Mouse (Mus musculus) hindbrain, embryonic 13.5 days (tissue): ENCODE results near the gene Fbxo34. TPM values are rescaled to one million over a fixed set of nuclear protein-coding genes. Genes with fewer than 3 reads are reported as not detected.
A peak's percentile ranks its signal among the peaks of the same experiment; 100 is the strongest.
"Not testable (repeated sequence)": the region's sequence is repeated elsewhere in the genome, so short reads cannot be mapped to it uniquely, and the experiment has no call there.

Source experiments
- ATAC-seq: fragments of 200-750 bp; cut with Nextera tagmentation; 2 replicates; pipeline ENCODE4 v1.8.0; 2017; ENCODE audit warnings: moderate TSS enrichment; ENCODE audit not compliant: low FRiP score
- H3K27ac ChIP-seq: fragments of 300-500 bp; sonication (generic); 2 replicates; pipeline ENCODE4 v1.5.1; 2015; ENCODE audit warnings: inconsistent platforms, mild to moderate bottlenecking, moderate library complexity
- H3K27me3 ChIP-seq: fragments of 300-500 bp; sonication (generic); 2 replicates; pipeline ENCODE4 v1.6.1; 2015; ENCODE audit warnings: mild to moderate bottlenecking, inconsistent platforms
- H3K36me3 ChIP-seq: fragments of 300-500 bp; sonication (generic); 2 replicates; pipeline ENCODE4 v1.6.1; 2015; ENCODE audit warnings: mild to moderate bottlenecking, inconsistent platforms
- H3K4me1 ChIP-seq: fragments of 300-500 bp; sonication (generic); replicated peaks from 2 replicates; pipeline ENCODE4 v1.6.1; 2015; ENCODE audit warnings: inconsistent platforms
- H3K4me2 ChIP-seq: fragments of 300-500 bp; sonication (generic); 2 replicates; pipeline ENCODE4 v1.6.1; 2015; ENCODE audit warnings: inconsistent platforms, mild to moderate bottlenecking, moderate library complexity
- H3K4me3 ChIP-seq: fragments of 300-500 bp; sonication (generic); 2 replicates; pipeline ENCODE4 v1.5.1; 2015; ENCODE audit warnings: mild to moderate bottlenecking, inconsistent platforms
- H3K9ac ChIP-seq: fragments of 300-500 bp; sonication (generic); 2 replicates; pipeline ENCODE4 v1.6.1; 2015; ENCODE audit warnings: mild to moderate bottlenecking, inconsistent platforms
- H3K9me3 ChIP-seq: fragments of 300-500 bp; sonication (generic); 2 replicates; pipeline ENCODE4 v1.6.1; 2016; ENCODE audit warnings: inconsistent platforms
- WGBS: fragments of 180-500 bp; shearing (Covaris S2); methylation state at CpG from one replicate; pipeline ENCODE4 v1.1.7; 2015; 5-methylcytosine and 5-hydroxymethylcytosine counted together
- polyA plus RNA-seq: library from polyadenylated mRNA; unstranded; fragments of >200 nt; fragmentation: Nextera tagmentation; extraction: Ambion mirVana; gene quantifications from 2 replicates; pipeline ENCODE4 v1.2.1, GENCODE M21; 2015

The Fbxo34 gene
- polyA plus RNA-seq = 25.2 and 26.3 TPM in 2 replicates

GRCm38 (mm10) chr14:47450121-47450520 lies at the start of gene Fbxo34:
Fbxo34 (plus strand) TSS chr14:47450421.
- 92% methylated on average over 3 of the region's 5 CpGs for WGBS
- not testable (repeated sequence) for H3K4me3 ChIP-seq, H3K4me2 ChIP-seq, H3K4me1 ChIP-seq, H3K36me3 ChIP-seq, H3K27ac ChIP-seq, H3K9ac ChIP-seq, ATAC-seq, H3K9me3 ChIP-seq, H3K27me3 ChIP-seq

GRCm38 (mm10) chr14:47402735-47403134 lies 47.5 kb upstream of the Fbxo34 start:
- Histone ChIP-seq H3K4me3 (no peak overlapping the region), H3K27ac (no peak overlapping the region), H3K4me1 (no peaks in the 10 kb centered on the region), H3K9ac (no peak overlapping the region), H3K27me3 (no peaks in the 10 kb centered on the region), H3K9me3 (no peaks in the 10 kb centered on the region), H3K4me2 (no peak overlapping the region), H3K36me3 (peaks cover 32% of the 10 kb centered on the region)
- WGBS = 94% methylated on average over 8 of the region's 8 CpGs
- ATAC-seq = no peak

GRCm38 (mm10) chr14:47406000-47406399 lies 44.2 kb upstream of the Fbxo34 start:
- H3K27me3 ChIP-seq = no peaks in the 10 kb centered on the region
- H3K9ac ChIP-seq = no peak overlapping the region
- no peaks in the 10 kb centered on the region for H3K4me1 ChIP-seq
- no peak overlapping the region for H3K4me2 ChIP-seq
- 90% methylated on average over 9 of the region's 9 CpGs for WGBS
- peaks cover 33% of the 10 kb centered on the region for H3K36me3 ChIP-seq
- H3K9me3 ChIP-seq = no peaks in the 10 kb centered on the region
- H3K27ac ChIP-seq = no peak overlapping the region
- no peak for ATAC-seq
- no peak overlapping the region for H3K4me3 ChIP-seq

GRCm38 (mm10) chr14:47417346-47417745 lies 32.9 kb upstream of the Fbxo34 start:
- no peak for ATAC-seq
- WGBS = 38% methylated on average over 3 of the region's 3 CpGs
- H3K4me2 ChIP-seq = peak overlapping the region; percentile 64
- H3K27ac ChIP-seq = no peak overlapping the region
- no peaks in the 10 kb centered on the region for H3K36me3 ChIP-seq
- H3K4me3 ChIP-seq = peak overlapping the region; percentile 51
- no peaks in the 10 kb centered on the region for H3K9me3 ChIP-seq
- H3K4me1 ChIP-seq = peaks cover 13% of the 10 kb centered on the region
- H3K27me3 ChIP-seq = no peaks in the 10 kb centered on the region
- H3K9ac ChIP-seq = peak overlapping the region; percentile 63; the same call in 1 of the 2 replicates

- Histone ChIP-seq H3K9me3 (no peaks in the 10 kb centered on the region), H3K4me1 (peaks cover 13% of the 10 kb centered on the region), H3K27ac (no peak within 1 kb of the TSS), H3K9ac (peak within 1 kb of the TSS; percentile 63), H3K36me3 (no peaks in the 10 kb centered on the region), H3K4me3 (peak within 1 kb of the TSS; percentile 51), H3K4me2 (peak within 1 kb of the TSS; percentile 64), H3K27me3 (no peaks in the 10 kb centered on the region)
- WGBS = 2% methylated on average over 36 of the region's 36 CpGs
- ATAC-seq = peak; percentile 97
Observed at GRCm38 (mm10) chr14:47417775-47418665, 32.2 kb upstream of the Fbxo34 start, which contains the start of gene Dlgap5. Dlgap5 (minus strand) TSS chr14:47418407.

- H3K4me3 ChIP-seq = peak overlapping the region; percentile 51
Observed at GRCm38 (mm10) chr14:47418666-47418991, 31.6 kb upstream of the Fbxo34 start.

GRCm38 (mm10) chr14:47419034-47419625 lies 31.1 kb upstream of the Fbxo34 start:
- no peak overlapping the region for H3K9ac ChIP-seq
- H3K27ac ChIP-seq = no peak overlapping the region
- no peaks in the 10 kb centered on the region for H3K36me3 ChIP-seq
- ATAC-seq = no peak
- H3K4me3 ChIP-seq = no peak overlapping the region
- WGBS = 89% methylated on average over 9 of the region's 9 CpGs
- H3K27me3 ChIP-seq = no peaks in the 10 kb centered on the region
- peaks cover 13% of the 10 kb centered on the region for H3K4me1 ChIP-seq
- H3K9me3 ChIP-seq = no peaks in the 10 kb centered on the region
- no peak overlapping the region for H3K4me2 ChIP-seq

More at GRCm38 (mm10) chr14:47418666-47418991, 31.6 kb upstream of the Fbxo34 start:
- Histone ChIP-seq H3K27me3 (no peaks in the 10 kb centered on the region), H3K9ac (peak overlapping the region; percentile 55), H3K4me2 (peak overlapping the region; percentile 64), H3K27ac (no peak overlapping the region), H3K36me3 (no peaks in the 10 kb centered on the region), H3K4me1 (peaks cover 13% of the 10 kb centered on the region), H3K9me3 (no peaks in the 10 kb centered on the region)
- ATAC-seq = no peak
- WGBS = 45% methylated on average over 5 of the region's 5 CpGs

GRCm38 (mm10) chr14:47419723-47420276 lies 30.4 kb upstream of the Fbxo34 start:
- Histone ChIP-seq H3K9me3 (no peaks in the 10 kb centered on the region), H3K27ac (no peak overlapping the region), H3K4me3 (no peak overlapping the region), H3K27me3 (no peaks in the 10 kb centered on the region), H3K36me3 (no peaks in the 10 kb centered on the region), H3K9ac (no peak overlapping the region), H3K4me2 (no peak overlapping the region), H3K4me1 (peaks cover 13% of the 10 kb centered on the region)
- ATAC-seq = no peak
- WGBS = 94% methylated on average over 24 of the region's 24 CpGs

GRCm38 (mm10) chr14:47421606-47422005 lies 28.6 kb upstream of the Fbxo34 start:
- no peak overlapping the region for H3K4me3 ChIP-seq

GRCm38 (mm10) chr14:47422466-47422865 lies 27.8 kb upstream of the Fbxo34 start:
- Histone ChIP-seq H3K4me3 (no peak overlapping the region), H3K36me3 (no peaks in the 10 kb centered on the region), H3K27me3 (no peaks in the 10 kb centered on the region), H3K4me1 (peaks cover 8% of the 10 kb centered on the region), H3K9ac (no peak overlapping the region), H3K27ac (no peak overlapping the region), H3K9me3 (no peaks in the 10 kb centered on the region), H3K4me2 (no peak overlapping the region)
- WGBS = 76% methylated on average over 4 of the region's 4 CpGs
- ATAC-seq = no peak

More at GRCm38 (mm10) chr14:47421606-47422005, 28.6 kb upstream of the Fbxo34 start:
- H3K9ac ChIP-seq = no peak overlapping the region
- ATAC-seq = no peak
- 48% methylated on average over 2 of the region's 2 CpGs for WGBS
- H3K36me3 ChIP-seq = no peaks in the 10 kb centered on the region
- H3K27me3 ChIP-seq = no peaks in the 10 kb centered on the region
- peaks cover 13% of the 10 kb centered on the region for H3K4me1 ChIP-seq
- no peak overlapping the region for H3K27ac ChIP-seq
- no peaks in the 10 kb centered on the region for H3K9me3 ChIP-seq
- H3K4me2 ChIP-seq = no peak overlapping the region

GRCm38 (mm10) chr14:47432987-47433386 lies 17.2 kb upstream of the Fbxo34 start:
- ATAC-seq = no peak
- no peak overlapping the region for H3K27ac ChIP-seq

GRCm38 (mm10) chr14:47438947-47439346 lies 11.3 kb upstream of the Fbxo34 start:
- WGBS = 62% methylated on average over 3 of the region's 3 CpGs
- ATAC-seq = no peak
- Histone ChIP-seq H3K36me3 (no peaks in the 10 kb centered on the region), H3K4me1 (no peaks in the 10 kb centered on the region), H3K27me3 (no peaks in the 10 kb centered on the region), H3K9me3 (peaks cover 16% of the 10 kb centered on the region), H3K4me3 (no peak overlapping the region), H3K9ac (no peak overlapping the region), H3K4me2 (no peak overlapping the region), H3K27ac (no peak overlapping the region)

More at GRCm38 (mm10) chr14:47432987-47433386, 17.2 kb upstream of the Fbxo34 start:
- Histone ChIP-seq H3K4me3 (no peak overlapping the region), H3K27me3 (no peaks in the 10 kb centered on the region), H3K4me2 (no peak overlapping the region), H3K36me3 (no peaks in the 10 kb centered on the region), H3K4me1 (no peaks in the 10 kb centered on the region), H3K9me3 (no peaks in the 10 kb centered on the region), H3K9ac (no peak overlapping the region)
